Mouse (Mus musculus): Measurements from ENCODE around the gene Rabepk. TPM values are rescaled to one million over a fixed set of nuclear protein-coding genes. Genes with fewer than 3 reads are reported as not detected.

Rabepk gene
- polyA plus RNA-seq, 1 experiment from 2014 or later: 27.4 TPM

- H3K27me3 ChIP-seq: no peaks in the 10 kb centered on the region
- H3K36me3 ChIP-seq: no peaks in the 10 kb centered on the region
- peaks cover 17% of the 10 kb centered on the region for H3K4me1 ChIP-seq
- H3K9me3 ChIP-seq (replicated peaks): no peaks in the 10 kb centered on the region
- peak overlapping the region; percentile 98 for H3K9ac ChIP-seq
- H3K27ac ChIP-seq: peak overlapping the region; percentile 98
- ATAC-seq (ENCODE audit: low FRiP score): peak; percentile 94
- under 1% methylated on average over 77 of the region's 106 CpGs for WGBS
- peak overlapping the region; percentile 98 for H3K4me3 ChIP-seq
- peak overlapping the region; percentile 67 for H3K4me2 ChIP-seq (replicated peaks)
Observed at GRCm38 (mm10) chr2:34753811-34754550, 45.7 kb downstream of the Rabepk start.

- no peak overlapping the region for H3K4me3 ChIP-seq
- WGBS: 82% methylated on average over 2 of the region's 2 CpGs
- H3K27me3 ChIP-seq: no peaks in the 10 kb centered on the region
- no peak for ATAC-seq (ENCODE audit: low FRiP score)
- peaks cover 16% of the 10 kb centered on the region for H3K4me1 ChIP-seq
- no peak overlapping the region for H3K9ac ChIP-seq
- no peak overlapping the region for H3K4me2 ChIP-seq (replicated peaks)
- no peak overlapping the region for H3K27ac ChIP-seq
- no peaks in the 10 kb centered on the region for H3K9me3 ChIP-seq (replicated peaks)
- no peaks in the 10 kb centered on the region for H3K36me3 ChIP-seq
Observed at GRCm38 (mm10) chr2:34750245-34750644, 49.5 kb downstream of the Rabepk start.

DNA sequence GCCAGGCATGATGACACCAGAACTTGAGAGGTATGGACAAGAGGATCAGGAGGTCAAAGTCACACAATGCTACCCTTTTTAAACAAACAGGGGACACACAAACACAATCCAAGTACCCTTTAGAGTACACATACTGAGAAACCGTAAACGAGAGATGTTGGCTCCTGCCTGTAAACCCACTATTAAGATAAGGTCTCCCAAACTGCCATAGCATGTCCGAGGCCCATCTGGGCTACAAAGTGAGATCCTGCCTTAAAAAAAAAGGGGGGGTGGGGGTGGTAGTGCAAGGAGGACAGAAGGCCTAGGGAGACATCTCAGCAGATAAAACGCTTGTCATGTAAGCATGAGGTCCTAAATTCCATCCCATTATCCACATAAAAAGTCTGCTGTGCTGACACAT, 51.2 kb downstream of the Rabepk start:
- WGBS: 94% methylated on average over 4 of the region's 4 CpGs
- H3K4me1 ChIP-seq: peaks cover 11% of the 10 kb centered on the region
- no peak overlapping the region for H3K9ac ChIP-seq
- no peaks in the 10 kb centered on the region for H3K27me3 ChIP-seq
- no peak overlapping the region for H3K27ac ChIP-seq
- ATAC-seq (ENCODE audit: low FRiP score): no peak
- no peaks in the 10 kb centered on the region for H3K9me3 ChIP-seq (replicated peaks)
- H3K36me3 ChIP-seq: no peaks in the 10 kb centered on the region
- no peak overlapping the region for H3K4me2 ChIP-seq (replicated peaks)
- no peak overlapping the region for H3K4me3 ChIP-seq

DNA sequence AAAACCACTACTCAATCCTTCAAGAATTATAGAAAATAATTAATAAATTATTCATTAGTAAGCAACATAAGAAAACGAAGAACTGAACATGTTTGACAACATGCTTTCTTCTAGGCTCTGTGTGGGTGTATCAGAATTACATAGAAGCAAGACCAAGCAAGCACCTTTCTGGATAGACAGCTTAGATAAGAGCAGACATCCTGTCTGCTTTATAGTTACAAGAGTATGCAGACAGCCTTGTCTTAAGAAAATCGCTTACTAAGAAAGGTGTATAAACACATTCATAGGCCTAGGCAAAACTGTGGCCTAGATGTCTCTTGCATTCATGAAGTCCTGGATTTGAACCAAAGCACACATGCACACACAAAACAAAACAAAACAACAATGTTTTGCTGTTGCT, 54.0 kb downstream of the Rabepk start:
- H3K4me3 ChIP-seq: no peak overlapping the region
- no peaks in the 10 kb centered on the region for H3K36me3 ChIP-seq
- no peaks in the 10 kb centered on the region for H3K27me3 ChIP-seq
- H3K9ac ChIP-seq: no peak overlapping the region
- H3K4me2 ChIP-seq (replicated peaks): no peak overlapping the region
- no peaks in the 10 kb centered on the region for H3K9me3 ChIP-seq (replicated peaks)
- WGBS: 95% methylated on average over 2 of the region's 2 CpGs
- no peak overlapping the region for H3K27ac ChIP-seq
- no peaks in the 10 kb centered on the region for H3K4me1 ChIP-seq
- ATAC-seq (ENCODE audit: low FRiP score): no peak

DNA sequence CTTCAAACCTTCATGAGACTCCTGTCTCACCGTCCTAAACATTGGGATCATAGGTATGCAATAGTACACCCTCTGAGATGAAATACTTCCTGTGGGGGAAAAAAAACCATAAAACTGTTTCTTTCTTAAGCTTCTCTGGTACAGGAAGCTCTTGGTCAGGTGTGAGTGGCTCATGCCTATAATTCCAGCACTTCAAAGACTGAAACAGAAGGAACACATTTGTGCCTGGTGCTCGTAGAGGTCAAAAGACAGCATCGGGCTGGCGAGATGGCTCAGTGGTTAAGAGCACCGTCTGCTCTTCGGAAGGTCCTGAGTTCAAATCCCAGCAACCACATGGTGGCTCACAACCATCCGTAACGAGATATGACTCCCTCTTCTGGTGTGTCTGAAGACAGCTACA, 55.2 kb downstream of the Rabepk start:
- H3K27me3 ChIP-seq: no peaks in the 10 kb centered on the region
- H3K27ac ChIP-seq: no peak overlapping the region
- no peak overlapping the region for H3K4me2 ChIP-seq (replicated peaks)
- no peaks in the 10 kb centered on the region for H3K4me1 ChIP-seq
- no peak for ATAC-seq (ENCODE audit: low FRiP score)
- no peak overlapping the region for H3K4me3 ChIP-seq
- H3K9ac ChIP-seq: no peak overlapping the region
- WGBS: 95% methylated on average over 8 of the region's 8 CpGs
- H3K9me3 ChIP-seq (replicated peaks): no peaks in the 10 kb centered on the region
- H3K36me3 ChIP-seq: no peaks in the 10 kb centered on the region

DNA sequence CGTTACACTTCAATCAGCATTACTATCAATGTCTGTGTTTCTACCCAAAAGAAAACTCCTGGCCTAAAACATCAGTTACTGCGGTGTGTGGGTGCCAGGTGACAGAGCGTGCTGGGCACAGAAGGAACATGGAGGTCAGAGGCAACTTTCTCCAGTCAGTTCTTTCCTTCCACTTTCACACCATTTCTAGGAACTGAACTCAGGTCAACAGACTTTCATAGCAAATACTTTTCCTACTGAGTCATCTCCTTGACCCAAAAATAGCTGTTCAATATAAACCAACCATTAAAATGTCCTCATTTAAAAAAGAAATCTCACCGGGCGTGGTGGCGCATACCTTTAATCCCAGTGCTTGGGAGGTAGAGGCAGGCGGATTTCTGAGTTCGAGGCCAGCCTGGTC, 57.0 kb downstream of the Rabepk start:
- WGBS: 97% methylated on average over 8 of the region's 8 CpGs
- H3K36me3 ChIP-seq: no peaks in the 10 kb centered on the region
- no peaks in the 10 kb centered on the region for H3K27me3 ChIP-seq
- no peak overlapping the region for H3K4me3 ChIP-seq
- no peak overlapping the region for H3K9ac ChIP-seq
- no peaks in the 10 kb centered on the region for H3K9me3 ChIP-seq (replicated peaks)
- ATAC-seq (ENCODE audit: low FRiP score): no peak
- H3K27ac ChIP-seq: no peak overlapping the region
- H3K4me1 ChIP-seq: no peaks in the 10 kb centered on the region
- no peak overlapping the region for H3K4me2 ChIP-seq (replicated peaks)

GRCm38 (mm10) chr2:34741390-34742159, 58.1 kb downstream of the Rabepk start:
- Histone ChIP-seq H3K36me3 (no peaks in the 10 kb centered on the region), H3K27me3 (no peaks in the 10 kb centered on the region), H3K4me3 (no peak overlapping the region), H3K4me1 (no peaks in the 10 kb centered on the region), H3K9me3 (replicated peaks) (no peaks in the 10 kb centered on the region), H3K27ac (no peak overlapping the region), H3K9ac (no peak overlapping the region), H3K4me2 (replicated peaks) (no peak overlapping the region)
- no peak for ATAC-seq (ENCODE audit: low FRiP score)
- WGBS: 94% methylated on average over 12 of the region's 12 CpGs

DNA sequence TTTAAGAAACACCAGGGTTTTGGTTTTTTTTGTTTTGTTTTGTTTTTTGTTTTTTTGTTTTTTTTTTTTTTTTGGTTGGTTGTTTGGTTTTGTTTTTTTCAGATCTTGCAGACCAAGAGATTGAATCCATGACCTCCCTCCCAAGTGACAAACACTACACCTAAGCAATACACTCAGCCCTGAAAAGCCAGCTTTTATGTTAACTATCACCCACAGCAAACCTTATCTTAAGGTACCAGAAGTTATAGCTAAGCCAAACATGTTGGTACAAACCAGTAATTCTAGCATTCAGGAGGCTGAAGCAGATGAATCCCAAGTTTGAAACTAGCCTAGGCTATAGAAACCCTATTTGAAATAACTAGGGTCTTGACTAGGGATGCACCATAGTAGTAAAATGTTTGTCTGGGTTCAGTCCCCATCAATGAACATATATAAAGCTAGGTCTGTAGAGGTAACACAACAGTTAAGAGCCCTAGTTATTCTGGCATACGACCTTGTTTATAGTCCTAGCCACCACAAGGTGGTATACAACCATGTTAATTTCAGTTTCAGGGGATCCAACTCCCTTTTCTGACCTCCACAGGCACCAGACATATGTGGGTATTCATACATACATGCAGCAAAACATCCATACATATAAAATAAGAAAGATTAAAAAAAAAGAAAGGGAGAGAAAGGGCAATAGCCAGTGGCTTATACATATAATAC, 59.9 kb downstream of the Rabepk start:
- no peaks in the 10 kb centered on the region for H3K4me1 ChIP-seq
- H3K9ac ChIP-seq: no peak overlapping the region
- no peaks in the 10 kb centered on the region for H3K36me3 ChIP-seq
- no peak overlapping the region for H3K4me3 ChIP-seq
- no peak overlapping the region for H3K4me2 ChIP-seq (replicated peaks)
- ATAC-seq (ENCODE audit: low FRiP score): no peak
- H3K27me3 ChIP-seq: no peaks in the 10 kb centered on the region
- WGBS: 85% methylated on average over 1 of the region's 1 CpGs
- no peak overlapping the region for H3K27ac ChIP-seq
- H3K9me3 ChIP-seq (replicated peaks): no peaks in the 10 kb centered on the region

GRCm38 (mm10) chr2:34737911-34738310, 61.8 kb downstream of the Rabepk start:
- Histone ChIP-seq H3K9me3 (replicated peaks) (no peaks in the 10 kb centered on the region), H3K27ac (no peak overlapping the region), H3K9ac (no peak overlapping the region), H3K4me3 (no peak overlapping the region), H3K4me1 (no peaks in the 10 kb centered on the region), H3K27me3 (no peaks in the 10 kb centered on the region), H3K4me2 (replicated peaks) (no peak overlapping the region), H3K36me3 (no peaks in the 10 kb centered on the region)
- 60% methylated on average over 1 of the region's 1 CpGs for WGBS
- no peak for ATAC-seq (ENCODE audit: low FRiP score)

GRCm38 (mm10) chr2:34736626-34737025, 63.1 kb downstream of the Rabepk start:
- no peaks in the 10 kb centered on the region for H3K36me3 ChIP-seq
- no peaks in the 10 kb centered on the region for H3K27me3 ChIP-seq
- no peak overlapping the region for H3K9ac ChIP-seq
- H3K4me1 ChIP-seq: no peaks in the 10 kb centered on the region
- H3K4me3 ChIP-seq: no peak overlapping the region
- no peaks in the 10 kb centered on the region for H3K9me3 ChIP-seq (replicated peaks)
- no peak overlapping the region for H3K27ac ChIP-seq
- H3K4me2 ChIP-seq (replicated peaks): no peak overlapping the region
- 97% methylated on average over 1 of the region's 1 CpGs for WGBS
- no peak for ATAC-seq (ENCODE audit: low FRiP score)
